Mouse (Mus musculus) activated CD4-positive, CD25-positive, alpha-beta regulatory T cell, adult 4 months (primary cell): ENCODE results near the gene Setd7. TPM values are rescaled to one million over a fixed set of nuclear protein-coding genes. Genes with fewer than 3 reads are reported as not detected.

Experiments used
- ATAC-seq: one replicate; pipeline ENCODE4 v1.8.0; 2017
- polyA plus RNA-seq, 2 experiments: library from polyadenylated mRNA; unstranded; fragments of 100-300 nt; shearing (Covaris generic); gene quantifications; one replicate each; pipeline ENCODE4 v1.2.1; 2017

Gene Setd7
- polyA plus RNA-seq, 2 experiments from 2014 or later: 6.3 to 10.5 TPM

DNA sequence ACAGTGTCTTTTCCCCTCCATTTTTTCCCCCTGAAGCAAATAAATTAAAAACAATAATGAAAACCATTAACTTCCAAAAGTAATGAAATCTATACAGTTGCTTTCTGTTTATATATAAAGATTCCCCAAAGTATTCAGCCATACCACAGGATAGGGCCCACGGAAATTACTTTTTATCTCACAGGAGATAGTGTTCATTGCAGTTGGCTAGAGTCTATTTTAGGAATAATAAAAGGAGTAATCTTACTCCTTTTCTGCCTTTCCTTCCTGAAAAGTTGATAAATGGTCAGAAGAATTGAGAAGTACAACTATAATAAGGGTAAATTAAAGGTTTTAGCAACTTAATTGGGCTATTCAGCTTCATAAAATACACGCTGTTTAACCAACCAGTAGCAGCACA, 92.1 kb downstream of the Setd7 start:
- no peak for ATAC-seq

Other genes with a start within 250 kb of the Setd7 start
- gene Elf2, start 220.2 kb downstream of the Setd7 start, polyA plus RNA-seq: 10 to 100 TPM; 41.0 to 54.1 TPM
- 1 to 10 TPM; 1.5 to 6.0 TPM for gene Mgarp, start 164.1 kb downstream of the Setd7 start, polyA plus RNA-seq
- 100 to 1,000 TPM; 213 to 287 TPM for gene Ndufc1, start 151.9 kb downstream of the Setd7 start, polyA plus RNA-seq
- gene Naa15, start 145.7 kb downstream of the Setd7 start, polyA plus RNA-seq: 10 to 100 TPM; 19.8 to 36.4 TPM
- gene Rab33b, start 77.0 kb downstream of the Setd7 start, polyA plus RNA-seq: 10 to 100 TPM; 20.1 to 20.8 TPM
- gene Mgst2, start 99.5 kb upstream of the Setd7 start, polyA plus RNA-seq: 100 to 1,000 TPM in 1 of 2 experiments, 10 to 100 TPM in 1; 82.2 to 161 TPM